Comparison of ENCODE assay signal across 11 mouse cellular contexts in the genomic region with DNA sequence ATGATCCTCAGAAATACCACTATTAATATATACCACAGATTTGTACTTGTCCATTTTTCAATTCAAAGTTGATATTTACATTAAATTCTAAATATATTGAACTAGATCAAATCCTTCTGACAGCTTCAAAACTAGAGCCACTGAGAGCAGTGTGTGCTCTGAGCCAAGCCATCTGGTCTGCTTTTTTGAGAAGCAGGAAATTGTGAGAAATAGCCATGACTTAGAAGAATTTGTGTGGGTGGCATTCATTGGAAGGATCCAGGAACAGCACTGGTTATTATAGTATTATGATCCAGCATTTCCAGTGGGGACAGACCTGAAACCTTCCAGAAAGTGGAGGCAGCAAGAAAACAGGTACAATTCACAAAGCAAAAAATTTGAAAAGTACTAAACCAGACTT.
DNase-seq lines count a peak whose midpoint lies in the region; ATAC-seq lines count a peak whose summit lies in the region.
"Had no signal": no experiment of that assay in that cellular context is flagged by ENCODE, and none has a peak within 500 bp of the region (broad histone marks: within the 10 kb centered on the region; RNA-seq: fewer than 3 reads in every experiment).

No protein-coding gene starts in this region.

- DNase-seq in cerebellum, adult 11-12 months, result peak; percentile 9
- no peak for DNase-seq in cerebellum, postnatal 4 days (ENCODE audit: low spot score in 2 of 2)
- peak; percentile 3 for DNase-seq in layer of hippocampus, adult 11-12 months (ENCODE audit: low spot score)
- DNase-seq in layer of hippocampus, postnatal 10 days (ENCODE audit: low spot score in 2 of 2), result no peak
- DNase-seq in Muller cell, postnatal 12 days (ENCODE audit: inconsistent ontology term), result peak; percentile 51
- DNase-seq in fibroblast of lung, adult 2 months (ENCODE audit: low read depth), result peak; percentile 10
- DNase-seq in gastrocnemius, adult 18-20 months (ENCODE audit: low spot score), result no peak
- DNase-seq: adrenal gland, postnatal 10 days; thymus, postnatal 25 days had no signal

- no peak for ATAC-seq in CD4-positive, CD25-positive, alpha-beta regulatory T cell, adult 4 months
- ATAC-seq: intestine, embryonic 16.5 days had no signal

Comparison
In these comparisons a context has a peak if more than half of its experiments do, and no peak if none do; other contexts are left out.
1. DNase-seq: peak in cerebellum, adult 11-12 months (single experiment), layer of hippocampus, adult 11-12 months (single experiment), Muller cell, postnatal 12 days (single experiment) and fibroblast of lung, adult 2 months (single experiment); none in cerebellum, postnatal 4 days (0 of 2), layer of hippocampus, postnatal 10 days (0 of 2) and gastrocnemius, adult 18-20 months (single experiment).